Mouse (Mus musculus) C2C12 (cell line): ENCODE results near the gene Npas1.

Experiments used
- CEBPB ChIP-seq: IDR thresholded peaks from one replicate; pipeline ENCODE4 v1.6.1; 2011; ENCODE audit warnings: low read depth, mild to moderate bottlenecking, control low read depth, moderate library complexity
- CTCF ChIP-seq: IDR thresholded peaks from one replicate; pipeline ENCODE4 v1.5.1; 2011; ENCODE audit not compliant: control insufficient read depth, insufficient read depth, insufficient read length
- FOSL1 ChIP-seq: IDR thresholded peaks from one replicate; pipeline ENCODE4 v1.8.0; 2011; ENCODE audit warnings: mild to moderate bottlenecking, low read length; ENCODE audit not compliant: poor library complexity, insufficient read depth, severe bottlenecking
- MAX ChIP-seq: IDR thresholded peaks from one replicate; pipeline ENCODE4 v1.6.1; 2011; ENCODE audit warnings: mild to moderate bottlenecking, control low read depth
- MYOG ChIP-seq: IDR thresholded peaks from one replicate; pipeline ENCODE4 v1.6.1; 2011; ENCODE audit not compliant: control insufficient read depth, insufficient read length; ENCODE audit errors: extremely low read depth
- USF1 ChIP-seq: IDR thresholded peaks from one replicate; pipeline ENCODE4 v1.6.1; 2011; ENCODE audit warnings: low read depth, mild to moderate bottlenecking, control low read depth, moderate library complexity

GRCm38 (mm10) chr7:16422222-16422856, 55.2 kb downstream of the Npas1 start:
- no peak for TF ChIP-seq CTCF
- no peak for TF ChIP-seq FOSL1
- TF ChIP-seq MAX = no peak
- no peak for TF ChIP-seq USF1
- TF ChIP-seq MYOG = no peak
- no peak for TF ChIP-seq CEBPB
